Mouse (Mus musculus) layer of hippocampus, adult 9-10 months (tissue): ENCODE measurements around the gene Zfp697.
"Not testable (repeated sequence)": the region's sequence is repeated elsewhere in the genome, so short reads cannot be mapped to it uniquely, and the experiment has no call there.

ENCODE experiments used
- DNase-seq: peaks from one replicate; pipeline ENCODE4 v3.0.0; 2022; ENCODE audit warnings: low spot score

The Zfp697 gene

GRCm38 (mm10) chr3:98507229-98507628, 125.0 kb downstream of the Zfp697 start:
- DNase-seq: not testable (repeated sequence)

- DNase-seq: not testable (repeated sequence)
Observed at GRCm38 (mm10) chr3:98510414-98510813, 128.2 kb downstream of the Zfp697 start, which contains the start of gene Hsd3b4. Hsd3b4 (minus strand) TSS chr3:98510514.

- not testable (repeated sequence) for DNase-seq
Observed at GRCm38 (mm10) chr3:98522779-98523178, 140.5 kb downstream of the Zfp697 start.

- DNase-seq: not testable (repeated sequence)
Observed at GRCm38 (mm10) chr3:98524552-98524951, 142.3 kb downstream of the Zfp697 start.

GRCm38 (mm10) chr3:98524978-98525377, 142.7 kb downstream of the Zfp697 start:
- not testable (repeated sequence) for DNase-seq

GRCm38 (mm10) chr3:98547641-98548040, 165.4 kb downstream of the Zfp697 start:
- not testable (repeated sequence) for DNase-seq

GRCm38 (mm10) chr3:98548495-98548894, 166.2 kb downstream of the Zfp697 start:
- not testable (repeated sequence) for DNase-seq

GRCm38 (mm10) chr3:98550215-98550614, 168.0 kb downstream of the Zfp697 start:
- DNase-seq: not testable (repeated sequence)

GRCm38 (mm10) chr3:98550832-98551231, 168.6 kb downstream of the Zfp697 start:
- DNase-seq: not testable (repeated sequence)

GRCm38 (mm10) chr3:98560711-98561110, 178.4 kb downstream of the Zfp697 start:
- not testable (repeated sequence) for DNase-seq

GRCm38 (mm10) chr3:98563831-98564230, 181.6 kb downstream of the Zfp697 start:
- not testable (repeated sequence) for DNase-seq

- not testable (repeated sequence) for DNase-seq
Observed at GRCm38 (mm10) chr3:98564894-98565293, 182.6 kb downstream of the Zfp697 start.

- DNase-seq: not testable (repeated sequence)
Observed at GRCm38 (mm10) chr3:98567717-98568116, 185.5 kb downstream of the Zfp697 start.

- peak; percentile 26 for DNase-seq
Observed at GRCm38 (mm10) chr3:98581024-98581423, 198.8 kb downstream of the Zfp697 start.

GRCm38 (mm10) chr3:98582202-98582601, 199.9 kb downstream of the Zfp697 start:
- DNase-seq: not testable (repeated sequence)

GRCm38 (mm10) chr3:98582622-98583021, 200.4 kb downstream of the Zfp697 start:
- DNase-seq: not testable (repeated sequence)

- no peak for DNase-seq
Observed at GRCm38 (mm10) chr3:98587721-98588120, 205.5 kb downstream of the Zfp697 start.

- DNase-seq: no peak
Observed at GRCm38 (mm10) chr3:98588707-98589106, 206.4 kb downstream of the Zfp697 start, which contains the start of gene Gm10681. Gm10681 (minus strand) TSS chr3:98588807.

GRCm38 (mm10) chr3:98613540-98613939, 231.3 kb downstream of the Zfp697 start:
- DNase-seq: not testable (repeated sequence)

- DNase-seq: no peak
Observed at GRCm38 (mm10) chr3:98613963-98614362, 231.7 kb downstream of the Zfp697 start.

GRCm38 (mm10) chr3:98614406-98614927, 232.2 kb downstream of the Zfp697 start:
- not testable (repeated sequence) for DNase-seq

GRCm38 (mm10) chr3:98616244-98616643, 234.0 kb downstream of the Zfp697 start:
- DNase-seq: not testable (repeated sequence)

GRCm38 (mm10) chr3:98616786-98617185, 234.5 kb downstream of the Zfp697 start:
- DNase-seq: not testable (repeated sequence)

- no peak for DNase-seq
Observed at GRCm38 (mm10) chr3:98629633-98630032, 247.4 kb downstream of the Zfp697 start.
